Mouse (Mus musculus) liver, embryonic 12.5 days (tissue): ENCODE data around the gene Ddi2. TPM values are rescaled to one million over a fixed set of nuclear protein-coding genes. Genes with fewer than 3 reads are reported as not detected.

Source experiments
- ATAC-seq: fragments of 200-750 bp; cut with Nextera tagmentation; 2 replicates; pipeline ENCODE4 v1.8.0; 2017; ENCODE audit warnings: moderate number of reproducible peaks, mild to moderate bottlenecking, moderate library complexity
- H3K27ac ChIP-seq: fragments of 300-500 bp; sonication (generic); 2 replicates; pipeline ENCODE4 v1.5.1; 2016; ENCODE audit warnings: mild to moderate bottlenecking
- H3K27me3 ChIP-seq: fragments of 300-500 bp; sonication (generic); replicated peaks from 2 replicates; pipeline ENCODE4 v1.6.1; 2016; ENCODE audit warnings: mild to moderate bottlenecking, moderate library complexity
- H3K36me3 ChIP-seq: fragments of 300-500 bp; sonication (generic); 2 replicates; pipeline ENCODE4 v1.6.1; 2016; ENCODE audit warnings: mild to moderate bottlenecking, moderate library complexity
- H3K4me1 ChIP-seq: fragments of 300-500 bp; sonication (generic); 2 replicates; pipeline ENCODE4 v1.6.1; 2016
- H3K4me2 ChIP-seq: fragments of 300-500 bp; sonication (generic); 2 replicates; pipeline ENCODE4 v1.6.1; 2016; ENCODE audit warnings: mild to moderate bottlenecking, moderate library complexity
- H3K4me3 ChIP-seq: fragments of 300-500 bp; sonication (generic); 2 replicates; pipeline ENCODE4 v1.5.1; 2016; ENCODE audit warnings: mild to moderate bottlenecking, moderate library complexity
- H3K9ac ChIP-seq: fragments of 300-500 bp; sonication (generic); 2 replicates; pipeline ENCODE4 v1.6.1; 2016; ENCODE audit warnings: mild to moderate bottlenecking, moderate library complexity
- H3K9me3 ChIP-seq: fragments of 300-500 bp; sonication (generic); replicated peaks from 2 replicates; pipeline ENCODE4 v1.6.1; 2016; ENCODE audit warnings: mild to moderate bottlenecking, moderate library complexity
- WGBS: fragments of 180-500 bp; shearing (Covaris S2); methylation state at CpG from one replicate; pipeline ENCODE4 v1.1.7; 2016; ENCODE audit not compliant: insufficient replicate concordance; 5-methylcytosine and 5-hydroxymethylcytosine counted together
- polyA plus RNA-seq: library from polyadenylated mRNA; unstranded; fragments of >200 nt; fragmentation: Nextera tagmentation; extraction: Ambion mirVana; gene quantifications from 2 replicates; pipeline ENCODE4 v1.2.1, GENCODE M21; 2016

Gene Ddi2
- polyA plus RNA-seq, 1 experiment from 2014 or later: 28.6 TPM

DNA sequence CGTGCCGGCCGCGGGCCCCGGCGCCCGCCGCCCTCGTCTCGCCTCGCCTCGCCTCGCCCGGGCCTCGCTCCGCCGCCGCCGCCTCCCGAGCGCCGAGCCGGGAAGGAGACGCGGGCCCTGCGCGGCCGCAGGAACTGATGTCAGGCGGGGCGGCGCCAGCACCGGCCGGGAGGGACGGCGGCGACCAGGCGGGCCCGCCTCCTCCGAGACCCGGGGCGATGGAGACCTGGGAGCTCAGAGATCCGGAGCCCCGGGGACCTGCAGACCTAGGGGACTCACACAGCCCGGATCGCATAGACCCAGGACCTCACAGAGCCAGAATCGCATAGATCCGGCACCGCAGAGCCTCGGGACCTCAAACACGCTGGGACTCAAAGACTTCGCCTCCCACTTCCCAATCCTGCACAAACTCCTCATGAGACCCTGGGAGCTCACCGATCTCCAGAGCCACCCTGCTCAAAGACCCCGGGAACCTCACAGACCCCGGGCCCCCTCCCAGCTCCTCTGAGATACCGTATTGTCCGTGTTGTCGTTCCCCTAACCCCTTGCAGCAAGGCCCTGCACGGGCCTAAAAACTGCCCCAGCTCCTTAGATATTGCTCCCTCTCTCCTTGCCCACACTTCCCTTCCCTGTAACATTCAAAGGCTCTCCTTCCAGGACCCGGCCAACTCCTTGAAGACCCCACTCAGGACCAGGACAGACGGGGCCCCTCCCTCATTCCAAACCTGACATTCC lies 59.0 kb downstream of the Ddi2 start:
- peak overlapping the region; percentile 55 for H3K27ac ChIP-seq
- H3K4me2 ChIP-seq: peak overlapping the region; percentile 91
- peaks cover 22% of the 10 kb centered on the region for H3K27me3 ChIP-seq
- peaks cover 27% of the 10 kb centered on the region for H3K4me1 ChIP-seq
- no peaks in the 10 kb centered on the region for H3K9me3 ChIP-seq
- peak overlapping the region; percentile 73 for H3K4me3 ChIP-seq
- peak overlapping the region; percentile 89 for H3K9ac ChIP-seq
- WGBS: 1% methylated on average over 43 of the region's 60 CpGs
- peak; percentile 88 for ATAC-seq
- peaks cover 23% of the 10 kb centered on the region for H3K36me3 ChIP-seq

DNA sequence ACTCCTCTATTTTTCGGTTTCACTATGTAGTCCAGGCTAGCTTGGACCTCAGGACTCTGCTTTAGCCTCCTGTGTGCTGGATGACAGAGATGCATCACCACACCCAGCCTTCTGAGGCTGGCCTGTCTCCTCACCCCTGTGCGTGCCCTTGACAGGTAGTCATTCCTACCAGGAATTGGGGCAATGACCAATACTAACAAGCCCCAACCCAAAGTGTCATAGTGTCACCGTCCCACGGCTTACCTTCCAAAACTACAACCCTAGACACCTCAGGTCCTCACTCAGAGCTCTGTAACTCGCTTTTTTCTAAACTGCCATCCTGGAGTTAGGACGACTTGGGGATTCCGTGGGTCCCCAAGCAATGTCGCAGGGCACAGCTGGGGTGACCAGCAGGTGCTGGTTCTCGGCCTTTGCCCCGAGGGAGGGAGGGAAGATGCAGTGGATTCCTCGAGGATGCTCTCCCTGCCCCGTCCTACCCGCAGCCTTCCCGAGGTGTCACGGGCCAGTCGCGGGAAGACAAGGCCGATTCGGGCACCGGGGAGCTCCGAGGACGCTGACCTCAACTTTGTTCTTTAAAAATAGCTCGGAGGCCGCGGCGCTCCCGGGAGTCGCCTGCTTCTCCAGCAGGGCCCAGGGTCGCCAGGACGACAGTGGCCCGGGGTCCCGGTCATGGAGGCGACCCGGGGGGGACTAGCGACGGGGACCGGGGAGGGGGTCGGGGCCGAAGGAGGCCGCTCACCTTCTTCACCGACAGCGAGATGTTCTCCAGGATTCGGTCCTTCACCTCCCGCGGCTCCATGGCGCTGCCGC lies 59.9 kb downstream of the Ddi2 start:
- Histone ChIP-seq H3K4me1 (peaks cover 31% of the 10 kb centered on the region), H3K4me2 (peak overlapping the region; percentile 91), H3K9ac (peak overlapping the region; percentile 89), H3K9me3 (no peaks in the 10 kb centered on the region), H3K27me3 (peaks cover 22% of the 10 kb centered on the region), H3K27ac (peak overlapping the region; percentile 55), H3K36me3 (peaks cover 29% of the 10 kb centered on the region), H3K4me3 (peak overlapping the region; percentile 73)
- ATAC-seq: peak; percentile 39
- WGBS: 6% methylated on average over 47 of the region's 47 CpGs

DNA sequence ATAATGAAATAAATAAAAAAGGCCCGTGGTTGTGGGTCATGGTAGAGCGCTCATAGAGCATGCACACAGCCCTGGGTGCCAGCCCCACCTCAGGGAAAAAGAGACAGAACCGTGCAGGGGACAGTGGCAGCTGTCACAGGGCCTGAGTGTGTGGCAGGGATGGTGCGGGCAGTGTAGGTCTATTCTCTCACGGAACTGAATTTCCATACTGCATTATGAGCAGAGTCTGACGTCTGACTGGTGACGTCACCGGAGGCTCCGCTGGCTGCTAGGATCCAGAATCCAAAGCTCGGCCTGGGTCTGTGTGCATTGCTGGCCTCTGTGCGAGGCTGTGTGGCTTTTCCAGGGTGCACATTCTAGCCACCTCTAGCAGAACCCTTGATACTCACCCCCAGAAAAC lies 62.3 kb downstream of the Ddi2 start:
- Histone ChIP-seq H3K27me3 (peaks cover 13% of the 10 kb centered on the region), H3K27ac (no peak overlapping the region), H3K4me3 (no peak overlapping the region), H3K36me3 (peaks cover 35% of the 10 kb centered on the region), H3K9me3 (no peaks in the 10 kb centered on the region), H3K9ac (no peak overlapping the region), H3K4me1 (peaks cover 52% of the 10 kb centered on the region), H3K4me2 (no peak overlapping the region)
- ATAC-seq: no peak
- WGBS: 89% methylated on average over 11 of the region's 11 CpGs

DNA sequence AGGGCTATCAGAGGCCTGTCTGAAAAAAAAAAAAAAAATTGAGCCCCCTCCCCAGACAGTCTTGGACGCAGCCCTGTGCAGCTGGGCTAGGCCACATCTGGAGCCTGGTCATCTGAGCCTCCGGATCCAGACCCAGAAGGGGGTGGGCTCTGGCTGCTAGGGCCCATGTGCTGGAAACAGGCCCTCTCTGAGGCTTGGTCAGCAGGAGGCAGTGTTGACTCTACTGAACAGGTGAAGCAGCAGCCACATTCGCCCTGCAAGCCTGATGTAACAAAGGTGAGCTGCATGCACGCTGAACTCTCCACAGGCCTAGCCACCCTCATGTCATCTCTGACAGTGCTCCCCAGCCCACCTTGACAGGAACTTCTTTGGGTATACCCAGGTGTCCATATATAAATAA lies 63.5 kb downstream of the Ddi2 start:
- H3K27ac ChIP-seq: no peak overlapping the region
- peaks cover 48% of the 10 kb centered on the region for H3K4me1 ChIP-seq
- no peak overlapping the region for H3K9ac ChIP-seq
- H3K27me3 ChIP-seq: 0 out of 2 replicates have a peak, but pooled peaks cover 1% of the 10 kb centered on the region
- H3K4me3 ChIP-seq: no peak overlapping the region
- H3K4me2 ChIP-seq: no peak overlapping the region
- no peaks in the 10 kb centered on the region for H3K9me3 ChIP-seq
- no peak for ATAC-seq
- WGBS: 79% methylated on average over 4 of the region's 4 CpGs
- H3K36me3 ChIP-seq: peaks cover 35% of the 10 kb centered on the region

DNA sequence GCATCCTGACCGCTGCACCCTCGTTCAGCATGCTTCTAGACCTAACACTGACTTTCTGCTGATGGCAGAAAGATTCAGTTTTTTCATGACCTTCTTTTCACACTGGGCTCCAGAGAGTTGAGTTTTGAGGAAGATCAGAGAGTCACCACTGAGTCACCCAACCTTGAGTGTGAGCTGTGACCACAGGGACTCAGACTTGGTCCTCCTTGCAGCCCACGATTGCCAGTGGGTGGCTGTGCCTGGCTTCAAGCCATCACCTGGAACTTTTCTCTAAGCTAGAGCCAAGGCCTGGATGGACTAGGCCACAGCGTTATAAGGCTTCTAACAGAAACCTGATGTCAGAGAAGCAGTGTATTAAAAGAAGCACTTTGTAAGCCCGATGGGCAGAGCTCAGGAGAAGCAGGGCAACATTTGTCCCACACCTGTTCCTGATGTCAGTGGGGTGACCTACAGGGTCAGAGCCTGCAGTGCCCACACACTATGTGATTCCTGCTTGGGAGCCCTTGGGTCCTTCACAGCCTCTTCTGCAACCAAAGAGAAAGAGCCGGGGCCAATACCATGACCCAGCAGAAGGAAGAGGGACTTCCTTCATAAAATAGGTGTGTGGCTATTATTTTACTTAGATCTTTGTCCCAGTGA lies 64.3 kb downstream of the Ddi2 start:
- Histone ChIP-seq H3K9me3 (no peaks in the 10 kb centered on the region), H3K4me3 (no peak overlapping the region), H3K9ac (no peak overlapping the region), H3K4me1 (peaks cover 42% of the 10 kb centered on the region), H3K4me2 (no peak overlapping the region), H3K27ac (no peak overlapping the region), H3K27me3 (no peaks in the 10 kb centered on the region), H3K36me3 (peaks cover 37% of the 10 kb centered on the region)
- no peak for ATAC-seq
- 79% methylated on average over 6 of the region's 6 CpGs for WGBS

DNA sequence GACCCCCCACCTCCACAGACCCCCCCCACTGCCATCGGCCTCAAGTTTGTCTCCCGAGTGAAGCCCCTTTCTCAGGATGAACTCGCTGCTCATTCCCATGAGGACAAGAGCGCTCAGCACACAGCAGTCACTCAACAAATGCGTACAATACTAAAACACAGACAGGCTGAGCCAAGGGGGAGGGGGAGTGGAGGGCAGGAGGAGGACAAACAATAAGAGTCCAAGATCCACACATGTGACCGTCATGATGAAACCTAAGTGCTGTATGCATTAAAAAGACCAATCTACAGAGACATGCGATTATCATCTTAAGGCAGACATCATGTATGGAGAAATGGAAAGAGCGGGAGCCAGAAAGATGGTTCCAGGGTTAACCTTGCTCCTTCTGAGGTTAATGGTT lies 66.3 kb downstream of the Ddi2 start:
- H3K4me2 ChIP-seq: no peak overlapping the region
- no peak overlapping the region for H3K27ac ChIP-seq
- 81% methylated on average over 8 of the region's 8 CpGs for WGBS
- peak; percentile 22; the same call in 1 of the 2 replicates for ATAC-seq
- H3K9me3 ChIP-seq: no peaks in the 10 kb centered on the region
- H3K4me3 ChIP-seq: no peak overlapping the region
- no peak overlapping the region for H3K9ac ChIP-seq
- peaks cover 47% of the 10 kb centered on the region for H3K36me3 ChIP-seq
- H3K4me1 ChIP-seq: peaks cover 27% of the 10 kb centered on the region
- H3K27me3 ChIP-seq: no peaks in the 10 kb centered on the region

DNA sequence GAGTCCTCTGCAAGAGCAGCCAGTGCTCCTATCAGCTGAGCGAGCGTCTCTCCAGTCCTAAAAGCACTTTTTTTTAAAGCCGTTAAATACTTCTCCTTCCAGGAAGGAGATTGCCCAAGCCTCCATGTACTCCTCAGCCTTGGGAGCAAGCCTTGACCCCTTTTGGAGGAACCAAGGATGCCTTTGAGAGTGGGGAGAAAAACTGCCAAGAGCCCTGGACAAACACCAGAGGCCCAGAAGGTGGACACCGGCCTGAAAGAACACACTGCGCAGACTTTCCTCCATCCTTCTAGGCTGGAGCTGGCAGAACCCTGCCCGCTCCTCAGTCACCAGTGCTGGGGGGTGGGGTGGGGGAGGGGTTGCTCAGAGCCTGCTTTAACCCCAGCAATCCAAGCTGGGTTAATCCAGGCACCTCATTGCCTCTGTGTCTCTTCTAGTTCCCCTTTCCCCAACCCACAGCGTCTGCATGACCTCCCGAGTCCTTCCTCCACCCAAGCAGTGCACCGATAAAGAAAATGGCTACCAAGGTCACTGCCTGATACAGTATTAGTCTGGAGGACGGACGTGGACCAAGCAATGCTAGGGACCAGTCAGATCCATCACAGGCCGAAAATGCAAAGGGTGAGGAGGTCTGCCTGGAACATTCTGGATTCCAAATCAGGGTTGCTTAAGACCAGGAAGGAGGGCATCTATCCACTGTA lies 67.2 kb downstream of the Ddi2 start:
- H3K9ac ChIP-seq: no peak overlapping the region
- 48% methylated on average over 12 of the region's 12 CpGs for whole genome bisulfite sequencing
- no peak overlapping the region for H3K4me2 ChIP-seq
- peaks cover 48% of the 10 kb centered on the region for H3K36me3 ChIP-seq
- peaks cover 27% of the 10 kb centered on the region for H3K4me1 ChIP-seq
- H3K27ac ChIP-seq: no peak overlapping the region
- H3K9me3 ChIP-seq: no peaks in the 10 kb centered on the region
- no peaks in the 10 kb centered on the region for H3K27me3 ChIP-seq
- H3K4me3 ChIP-seq: no peak overlapping the region
- ATAC-seq: no peak

DNA sequence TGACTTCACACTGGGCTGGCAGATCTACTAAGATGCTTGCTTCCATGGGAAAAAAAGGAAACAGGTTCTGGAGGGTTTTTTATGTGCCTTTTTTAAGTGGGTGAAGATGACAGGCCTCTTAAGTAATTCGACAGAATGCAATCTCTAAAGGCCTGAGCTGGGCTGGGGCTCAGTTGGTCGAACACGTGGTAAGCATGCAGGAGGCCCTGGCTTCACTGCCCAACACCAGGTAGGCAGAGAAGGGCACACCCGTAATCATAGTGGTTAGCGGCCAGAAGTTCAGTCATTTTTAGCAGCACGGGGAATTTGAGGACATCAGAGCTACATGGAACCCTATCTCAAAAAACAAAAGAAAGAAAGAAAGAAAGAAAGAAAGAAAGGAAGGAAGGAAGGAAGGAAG lies 68.7 kb downstream of the Ddi2 start:
- Histone ChIP-seq H3K36me3 (peaks cover 36% of the 10 kb centered on the region), H3K9ac (no peak overlapping the region)
- 84% methylated on average over 6 of the region's 6 CpGs for WGBS

DNA sequence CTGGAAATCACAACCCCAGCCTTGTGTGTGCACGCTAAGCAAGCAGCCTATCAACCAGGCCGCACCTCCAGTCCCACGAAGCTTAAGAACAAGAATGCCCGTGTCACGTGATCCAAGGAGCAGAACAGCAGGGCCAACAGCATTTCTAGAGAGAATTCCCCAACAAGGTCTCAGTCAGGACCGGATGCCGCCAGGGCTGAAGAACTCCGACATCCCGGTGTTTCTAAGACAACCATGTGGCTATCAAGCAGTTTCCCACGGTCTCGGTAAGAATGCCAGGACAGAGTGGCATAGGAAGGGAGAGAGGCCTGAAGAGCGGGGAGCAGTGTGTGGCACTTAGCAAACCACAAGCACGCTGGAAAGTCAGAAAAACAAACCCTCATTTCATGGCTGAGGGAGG lies 69.4 kb downstream of the Ddi2 start:
- Histone ChIP-seq H3K27me3 (no peaks in the 10 kb centered on the region), H3K4me2 (no peak overlapping the region), H3K4me3 (no peak overlapping the region), H3K9me3 (no peaks in the 10 kb centered on the region), H3K9ac (no peak overlapping the region), H3K27ac (no peak overlapping the region), H3K36me3 (peaks cover 36% of the 10 kb centered on the region), H3K4me1 (peaks cover 27% of the 10 kb centered on the region)
- WGBS: 84% methylated on average over 13 of the region's 13 CpGs
- no peak for ATAC-seq

More for the DNA sequence above, 68.7 kb downstream of the Ddi2 start:
- no peaks in the 10 kb centered on the region for H3K9me3 ChIP-seq
- no peak overlapping the region for H3K27ac ChIP-seq
- no peak overlapping the region for H3K4me3 ChIP-seq
- H3K4me2 ChIP-seq: no peak overlapping the region
- no peak for ATAC-seq
- no peaks in the 10 kb centered on the region for H3K27me3 ChIP-seq
- H3K4me1 ChIP-seq: peaks cover 27% of the 10 kb centered on the region

DNA sequence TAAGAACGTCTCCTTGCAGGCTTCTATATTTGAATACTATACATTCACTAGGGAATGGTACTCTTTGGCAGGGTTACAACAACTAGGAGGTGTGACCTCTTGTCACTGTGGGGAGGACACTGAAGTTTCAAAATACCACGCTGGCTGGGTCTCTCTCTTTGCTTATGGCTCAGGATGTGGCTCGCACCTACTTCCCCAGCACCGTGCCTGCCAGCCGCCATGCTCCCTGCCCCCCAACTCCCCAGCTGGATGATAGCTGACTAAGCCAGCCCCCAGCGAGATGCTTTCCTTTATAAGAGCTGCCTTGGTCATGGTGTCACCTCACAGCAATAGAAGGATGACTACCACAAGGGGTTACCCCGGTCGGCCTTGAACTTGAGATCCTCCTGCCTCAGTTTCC lies 70.2 kb downstream of the Ddi2 start:
- no peak overlapping the region for H3K9ac ChIP-seq
- H3K9me3 ChIP-seq: no peaks in the 10 kb centered on the region
- no peaks in the 10 kb centered on the region for H3K27me3 ChIP-seq
- H3K4me1 ChIP-seq: peaks cover 22% of the 10 kb centered on the region
- no peak overlapping the region for H3K4me2 ChIP-seq
- H3K27ac ChIP-seq: no peak overlapping the region
- H3K4me3 ChIP-seq: no peak overlapping the region
- 68% methylated on average over 8 of the region's 8 CpGs for WGBS
- peaks cover 34% of the 10 kb centered on the region for H3K36me3 ChIP-seq
- ATAC-seq: no peak

DNA sequence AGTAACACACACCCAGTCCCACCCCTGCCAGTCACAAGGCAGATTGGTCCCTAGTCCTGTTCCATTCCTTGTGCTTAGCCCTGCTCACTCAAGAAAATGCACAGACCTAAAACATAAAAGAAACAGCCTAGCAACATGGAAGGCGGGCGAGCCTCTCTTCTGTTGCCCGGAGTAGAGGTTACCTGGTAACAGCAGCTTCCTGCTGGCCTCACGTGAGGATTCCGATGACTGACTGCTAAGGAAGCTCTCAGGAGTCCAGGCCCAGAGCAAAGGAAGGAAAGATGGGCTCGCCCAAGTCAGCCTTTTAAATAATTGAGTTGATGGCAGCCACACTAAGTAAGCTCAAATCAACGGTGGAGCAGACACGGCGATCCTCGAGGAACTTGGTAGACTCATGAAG lies 71.3 kb downstream of the Ddi2 start:
- no peaks in the 10 kb centered on the region for H3K9me3 ChIP-seq
- no peak overlapping the region for H3K9ac ChIP-seq
- no peak for ATAC-seq
- peaks cover 14% of the 10 kb centered on the region for H3K4me1 ChIP-seq
- no peak overlapping the region for H3K4me2 ChIP-seq
- no peak overlapping the region for H3K4me3 ChIP-seq
- peaks cover 36% of the 10 kb centered on the region for H3K36me3 ChIP-seq
- H3K27me3 ChIP-seq: no peaks in the 10 kb centered on the region
- WGBS: 86% methylated on average over 10 of the region's 10 CpGs
- H3K27ac ChIP-seq: no peak overlapping the region
